Mouse (Mus musculus): ENCODE data around the gene Nup107. TPM values are rescaled to one million over a fixed set of nuclear protein-coding genes. Genes with fewer than 3 reads are reported as not detected.
"Not testable (repeated sequence)": the region's sequence is repeated elsewhere in the genome, so short reads cannot be mapped to it uniquely, and the experiment has no call there.

Nup107 gene
- total and polyA plus RNA-seq, 3 experiments = 1.9 to 14.7 (median 14.0) TPM

DNA sequence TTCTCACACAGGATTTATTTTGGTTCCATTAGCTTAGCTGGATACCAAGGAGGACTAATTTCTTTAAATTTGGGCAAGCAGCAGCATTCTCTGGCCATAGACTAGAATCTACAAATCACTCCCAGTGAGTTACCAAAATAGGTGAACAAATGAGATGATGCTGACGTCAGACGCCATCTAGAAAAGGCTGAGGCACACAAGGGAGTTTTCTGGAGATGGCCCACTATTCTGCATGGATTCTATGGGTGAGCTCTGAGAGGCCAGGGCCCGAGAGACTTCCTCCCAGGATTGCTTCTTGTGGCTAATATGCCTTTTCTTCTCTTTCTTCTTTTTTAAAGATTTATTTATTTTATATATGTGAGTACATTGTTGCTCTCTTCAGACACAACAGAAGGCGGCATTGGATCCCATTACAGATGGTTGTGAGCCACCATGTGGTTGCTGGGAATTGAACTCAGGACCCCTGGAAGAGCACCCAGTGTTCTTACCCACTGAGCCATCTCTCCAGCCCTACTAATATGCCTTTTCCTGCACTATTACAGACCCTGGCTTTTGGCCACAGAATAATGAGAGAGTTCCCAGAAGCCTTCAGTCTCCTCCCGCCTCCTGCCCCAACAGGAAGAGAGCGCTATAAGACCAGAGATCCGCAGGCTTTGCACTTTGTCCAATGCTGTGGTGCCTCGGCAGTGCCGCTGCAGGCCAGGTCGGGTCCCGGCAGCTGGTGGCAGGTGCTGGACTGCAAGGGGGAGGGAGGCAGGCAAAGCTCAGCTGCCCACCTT lies 27.2 kb downstream of the Nup107 start:
- DNase-seq = no peak

DNA sequence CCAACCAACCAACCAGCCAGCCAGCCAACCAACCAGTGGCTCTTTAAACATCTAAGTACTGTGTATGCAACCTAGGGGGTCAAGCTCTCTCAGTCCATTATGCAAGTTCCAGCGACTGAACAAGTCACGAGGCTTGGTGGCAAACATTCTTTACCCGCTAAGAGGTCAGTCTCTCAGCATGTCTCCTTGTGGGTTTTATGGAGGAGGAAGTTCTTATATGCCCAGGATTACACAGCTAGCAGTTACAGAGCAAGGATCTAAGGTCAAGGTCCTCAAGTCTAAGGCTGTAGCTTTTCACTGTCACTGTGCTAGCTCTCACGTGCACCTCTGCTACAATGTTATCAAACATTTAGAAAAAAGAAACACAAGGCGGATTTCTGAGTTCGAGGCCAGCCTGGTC lies 27.9 kb downstream of the Nup107 start:
- no peak for DNase-seq

DNA sequence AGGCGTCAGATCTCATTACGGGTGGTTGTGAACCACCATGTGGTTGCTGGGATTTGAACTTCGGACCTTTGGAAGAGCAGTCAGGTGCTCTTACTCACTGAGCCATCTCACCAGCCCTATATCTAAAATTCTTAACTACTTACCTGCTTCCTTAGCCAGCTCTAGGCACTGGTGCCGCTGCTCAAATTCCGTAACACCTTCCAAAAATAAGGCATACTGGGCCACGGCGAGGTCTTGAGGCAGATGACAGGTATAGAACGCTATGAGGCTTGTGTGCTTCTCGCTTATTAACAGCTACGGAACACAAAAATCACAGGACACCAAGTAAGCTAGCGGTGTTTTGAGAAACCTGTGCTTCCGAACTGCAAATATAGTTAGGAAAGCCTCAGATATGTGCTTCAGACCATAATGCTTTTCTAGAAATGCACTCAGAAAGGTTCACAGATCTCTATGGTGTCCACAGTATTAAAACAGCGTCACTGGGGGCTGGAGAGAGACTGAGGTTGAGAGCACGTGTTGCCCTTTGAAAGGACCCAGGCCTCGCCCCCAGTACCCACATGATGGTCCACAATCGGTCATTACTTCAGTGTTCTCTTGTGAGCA lies 28.8 kb downstream of the Nup107 start:
- DNase-seq = no peak

DNA sequence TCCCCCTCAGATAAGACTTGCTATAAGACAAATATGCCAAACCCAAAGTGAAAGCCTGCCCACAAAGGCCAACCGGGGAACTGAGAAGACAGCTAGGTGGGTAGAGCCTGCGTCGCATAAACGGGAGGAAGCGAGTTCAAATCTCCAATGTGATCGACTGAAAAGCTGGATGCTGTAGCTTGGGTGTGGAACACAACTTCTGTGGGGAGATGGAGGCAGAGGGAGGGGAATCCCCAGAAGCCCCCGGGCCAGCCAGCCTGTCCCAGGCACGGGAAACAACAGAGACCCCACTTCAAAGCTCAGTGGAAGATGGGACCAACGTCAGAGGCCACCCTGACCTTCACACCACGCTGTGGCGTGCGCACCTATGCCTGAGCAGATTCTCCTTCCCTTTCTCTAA lies 29.5 kb downstream of the Nup107 start:
- no peak for DNase-seq

DNA sequence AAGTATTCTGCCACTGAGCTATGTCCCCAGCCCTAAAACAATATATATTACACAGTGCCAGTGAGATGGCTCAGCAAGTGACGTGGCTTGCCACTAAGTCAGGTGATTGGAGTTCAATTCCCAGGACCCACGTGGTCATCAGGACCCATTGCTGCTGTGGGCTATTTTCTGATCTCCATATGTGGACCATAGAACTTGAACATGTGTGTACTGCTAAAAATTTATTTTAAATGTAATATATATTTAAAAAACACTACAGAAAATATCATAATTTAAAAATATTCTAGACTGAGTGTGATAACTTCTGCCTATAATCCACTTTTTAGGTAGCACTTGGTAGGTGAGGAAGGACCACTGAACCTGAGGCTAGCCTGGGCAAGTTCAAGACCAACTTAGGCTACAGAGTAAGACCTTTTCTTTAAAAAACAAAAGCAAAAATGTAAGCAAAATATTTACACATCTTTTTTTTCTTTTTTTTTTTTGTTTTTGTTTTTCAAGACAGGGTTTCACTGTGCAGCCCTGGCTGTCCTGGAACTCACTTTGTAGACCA lies 30.1 kb downstream of the Nup107 start:
- DNase-seq = no peak

DNA sequence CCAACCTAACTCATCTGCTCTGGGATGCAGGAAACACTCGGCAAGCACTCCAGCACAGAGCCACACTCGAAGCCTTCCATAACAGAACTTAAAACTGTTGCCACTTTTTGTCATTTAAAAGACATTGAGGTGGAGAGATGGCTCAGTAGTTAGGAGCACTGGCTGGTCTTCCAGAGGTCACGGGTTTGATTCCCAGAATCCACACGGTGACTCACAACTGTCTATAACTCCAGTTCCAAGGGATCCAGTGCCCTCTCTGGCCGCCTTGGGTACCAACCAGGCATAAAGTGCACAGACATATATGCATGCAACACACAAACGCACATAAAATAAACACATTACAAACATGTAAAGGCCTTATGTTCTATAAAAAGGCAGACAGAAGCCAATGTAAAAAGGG lies 31.0 kb downstream of the Nup107 start:
- no peak for DNase-seq

DNA sequence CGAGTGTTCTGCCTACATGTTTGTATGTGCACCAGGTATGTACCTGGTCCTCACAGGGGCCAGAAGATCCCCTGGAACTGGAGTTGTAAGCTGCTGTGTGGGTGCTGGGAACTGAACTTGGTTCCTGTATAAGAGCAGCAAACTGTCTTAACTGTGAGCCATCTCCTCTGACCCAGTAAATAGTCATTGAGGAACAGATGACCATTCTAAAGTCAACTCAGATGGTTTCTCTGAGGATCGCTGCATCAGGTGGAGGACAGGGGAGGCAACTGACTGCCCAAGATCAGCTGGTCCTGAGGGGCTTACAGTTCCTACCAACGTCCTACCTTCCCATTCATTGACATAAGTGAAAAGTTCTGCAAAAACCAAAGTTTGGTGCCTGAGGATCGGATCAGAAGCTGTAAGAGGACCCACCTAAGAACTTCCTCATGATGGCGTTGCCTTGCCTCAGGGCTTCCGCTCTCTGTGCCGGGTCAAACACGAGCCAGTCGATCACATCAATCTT lies 31.6 kb downstream of the Nup107 start:
- DNase-seq = no peak

DNA sequence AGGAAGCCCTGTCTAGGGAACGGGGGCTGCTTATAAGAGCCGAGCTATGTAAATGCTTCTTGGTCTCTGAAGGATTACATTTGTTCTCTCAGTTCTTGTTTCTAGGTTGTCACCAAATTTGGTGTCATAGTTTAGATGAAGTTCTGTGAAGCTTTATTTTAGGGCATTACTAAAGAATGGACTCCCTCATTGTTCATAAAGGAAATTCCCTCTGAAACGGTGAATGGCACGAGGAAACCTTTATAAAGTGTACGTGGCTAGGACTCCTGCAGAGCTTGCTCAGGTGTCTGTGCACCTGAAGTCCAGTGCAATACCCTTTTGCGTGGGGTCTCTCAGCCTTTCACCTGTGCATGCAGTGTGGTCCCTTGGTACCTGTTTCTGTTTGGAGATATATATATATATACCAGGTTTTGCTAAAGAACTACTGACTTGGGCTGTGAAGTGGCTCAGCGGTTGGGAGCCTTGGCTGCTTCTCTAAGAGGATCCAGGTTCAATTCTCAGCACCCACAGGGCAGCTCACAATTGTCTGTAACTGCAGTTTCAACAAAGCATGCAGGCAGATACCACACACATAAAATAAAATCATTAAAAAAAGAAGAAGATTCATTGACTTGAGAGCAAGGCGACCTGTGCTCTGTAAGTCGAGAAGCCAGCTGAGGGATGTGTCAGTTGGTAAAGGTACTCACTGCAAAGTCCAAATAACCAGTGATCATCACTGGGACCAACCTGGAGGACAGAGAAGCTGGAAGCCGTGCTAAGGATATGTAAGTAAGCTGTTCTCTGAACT lies 32.5 kb downstream of the Nup107 start:
- no peak for DNase-seq

DNA sequence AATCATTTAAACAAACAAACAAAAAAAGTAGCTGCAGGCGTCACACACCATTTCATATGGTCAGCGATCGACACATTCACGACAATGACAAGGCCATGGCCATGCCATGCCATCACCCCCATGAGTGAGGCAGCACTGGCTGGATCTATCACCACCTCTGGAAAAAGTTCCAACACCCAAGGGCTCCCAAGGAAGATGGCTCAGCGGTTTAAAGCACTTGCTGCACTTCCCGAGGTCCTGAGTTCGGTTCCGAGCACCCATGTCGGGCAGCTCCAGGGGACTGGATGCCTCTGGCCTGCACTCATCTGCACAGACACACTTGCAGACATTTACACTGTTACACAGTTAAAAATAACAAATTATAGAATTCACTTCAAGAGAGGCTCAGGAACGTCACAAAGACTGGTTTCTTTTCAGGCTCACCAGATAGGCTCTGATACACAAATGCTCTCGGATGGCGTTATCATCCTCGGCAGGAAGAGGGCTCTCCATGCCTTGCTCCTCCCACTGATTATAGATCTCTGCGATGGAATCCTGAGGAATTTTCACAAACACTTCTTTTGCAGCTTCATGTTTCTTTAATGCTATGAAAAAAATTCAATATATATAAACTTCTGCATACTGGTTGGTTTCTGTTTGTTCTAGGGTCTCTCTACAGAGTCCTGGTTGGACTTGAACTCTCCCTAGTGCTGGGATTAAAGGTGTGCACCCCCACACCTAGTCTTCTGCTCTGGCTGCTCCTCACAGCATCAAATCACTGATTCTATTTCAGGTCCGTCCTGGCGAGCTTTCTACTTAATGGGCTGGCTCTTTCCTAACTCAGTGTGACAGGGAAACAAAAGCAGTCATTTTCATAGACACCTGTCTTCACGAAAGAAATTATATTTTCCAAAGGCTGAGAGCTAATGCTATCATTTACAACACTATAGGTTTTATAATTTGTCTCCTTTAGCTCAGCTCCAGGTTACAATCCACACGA lies 33.5 kb downstream of the Nup107 start:
- no peak for DNase-seq

DNA sequence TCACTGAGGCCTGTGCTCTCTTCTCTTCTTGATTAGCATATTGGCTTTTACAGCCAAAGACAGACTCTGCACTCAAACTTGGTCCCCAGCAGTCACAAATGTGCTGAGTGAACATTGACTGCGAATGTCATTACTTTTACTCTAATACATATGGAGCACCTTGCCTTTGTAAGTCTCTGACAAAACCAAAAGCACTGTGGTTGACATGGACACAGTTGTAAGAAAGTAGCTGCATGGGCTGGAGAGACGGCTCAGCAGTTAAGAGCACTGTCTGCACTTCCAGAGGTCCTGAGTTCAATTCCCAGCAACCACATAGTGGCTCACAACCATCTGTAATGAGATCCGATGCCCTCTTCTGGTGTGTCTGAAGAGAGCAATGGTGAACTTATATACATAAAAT lies 34.2 kb downstream of the Nup107 start:
- DNase-seq = not testable (repeated sequence)

DNA sequence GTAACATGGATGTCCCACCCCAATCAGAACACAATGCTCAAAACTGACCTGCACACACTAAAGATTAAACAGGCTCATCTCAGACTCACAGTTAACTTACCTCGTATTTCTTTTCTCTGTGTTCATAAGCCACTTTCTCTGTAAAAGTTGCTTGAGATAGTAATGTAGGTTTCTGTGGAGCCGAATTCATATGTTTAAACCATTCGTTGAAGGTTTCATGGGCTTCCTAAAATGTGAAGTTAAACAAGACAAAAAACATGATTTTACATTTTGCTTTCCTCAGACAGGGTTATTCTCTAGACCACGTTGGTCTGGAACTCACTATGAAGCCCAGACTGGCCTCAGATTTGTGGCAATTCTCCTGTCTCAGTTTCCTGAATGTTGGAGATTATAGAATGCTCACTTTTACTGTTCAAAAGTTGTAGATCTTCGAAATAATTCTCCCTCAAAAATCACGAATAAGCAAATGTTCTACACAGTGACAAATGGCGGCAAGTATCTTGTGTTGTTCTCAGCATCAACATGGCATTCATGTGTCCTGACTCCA lies 34.6 kb downstream of the Nup107 start:
- no peak for DNase-seq

DNA sequence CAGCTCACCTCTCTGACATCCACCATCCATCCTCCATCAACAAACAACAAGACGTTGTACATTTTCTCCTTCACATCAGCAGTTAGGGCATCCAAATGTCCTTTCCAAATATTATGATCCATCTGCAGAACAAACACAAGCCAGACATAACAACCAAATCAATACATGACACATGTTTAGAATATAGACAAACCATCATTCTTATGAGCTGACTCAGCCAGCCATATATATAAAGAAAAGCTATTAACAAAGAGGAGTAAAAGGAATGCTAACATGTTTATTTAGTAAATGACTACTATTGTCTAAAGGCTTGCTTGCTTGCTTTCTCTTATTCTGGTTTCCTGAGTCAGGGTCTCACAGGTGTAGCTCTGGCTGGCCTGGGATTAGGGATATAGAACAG lies 35.2 kb downstream of the Nup107 start:
- no peak for DNase-seq

DNA sequence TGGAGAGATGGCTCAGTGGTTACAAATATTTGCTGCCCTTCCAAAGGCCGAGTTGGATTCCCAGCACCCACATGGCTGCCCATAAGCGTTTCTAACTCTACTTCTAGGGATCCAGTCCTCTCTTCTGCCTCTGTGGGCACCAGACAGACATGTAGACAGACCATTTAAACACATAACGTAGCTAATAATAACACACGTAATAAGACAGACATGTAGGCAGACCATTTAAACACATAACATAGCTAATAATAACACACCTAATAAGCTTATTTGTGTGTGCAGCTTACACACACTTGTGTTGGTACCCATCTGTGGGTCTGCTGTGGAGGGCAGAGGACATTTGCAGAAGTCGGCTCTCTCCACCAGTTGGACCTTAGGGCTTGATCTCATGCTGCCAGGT lies 35.7 kb downstream of the Nup107 start:
- DNase-seq = no peak

DNA sequence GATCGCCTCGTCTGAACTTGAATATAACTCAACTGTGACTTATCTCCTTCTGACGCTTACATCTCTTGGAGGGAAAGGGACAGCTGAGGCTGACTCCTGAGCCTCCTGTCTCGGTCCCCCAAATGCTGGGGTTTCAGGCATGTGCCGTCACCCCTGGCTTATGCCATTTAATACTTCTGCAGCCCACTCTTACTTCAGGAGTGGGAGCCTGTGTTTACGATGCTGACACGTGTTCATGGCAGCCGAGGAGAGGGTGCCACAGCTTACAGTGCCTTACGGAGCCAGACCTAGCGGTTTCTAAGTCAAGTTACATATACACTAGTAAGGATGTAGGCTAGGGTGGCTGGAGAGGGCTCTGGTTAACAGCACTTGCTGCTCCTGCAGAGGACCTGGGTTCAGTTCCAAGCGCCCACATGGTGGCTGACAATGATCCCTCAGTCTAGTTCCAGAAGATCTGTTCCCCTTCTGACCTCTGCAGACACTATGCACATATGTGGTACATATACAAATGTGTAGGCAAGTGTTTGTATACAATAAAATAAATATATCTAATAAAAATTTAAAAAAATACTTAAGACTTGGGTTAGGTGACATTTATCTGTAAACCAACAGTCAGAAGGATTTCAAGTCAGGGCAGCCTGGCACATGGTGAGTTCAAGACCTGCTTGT lies 36.6 kb downstream of the Nup107 start:
- no peak for DNase-seq

DNA sequence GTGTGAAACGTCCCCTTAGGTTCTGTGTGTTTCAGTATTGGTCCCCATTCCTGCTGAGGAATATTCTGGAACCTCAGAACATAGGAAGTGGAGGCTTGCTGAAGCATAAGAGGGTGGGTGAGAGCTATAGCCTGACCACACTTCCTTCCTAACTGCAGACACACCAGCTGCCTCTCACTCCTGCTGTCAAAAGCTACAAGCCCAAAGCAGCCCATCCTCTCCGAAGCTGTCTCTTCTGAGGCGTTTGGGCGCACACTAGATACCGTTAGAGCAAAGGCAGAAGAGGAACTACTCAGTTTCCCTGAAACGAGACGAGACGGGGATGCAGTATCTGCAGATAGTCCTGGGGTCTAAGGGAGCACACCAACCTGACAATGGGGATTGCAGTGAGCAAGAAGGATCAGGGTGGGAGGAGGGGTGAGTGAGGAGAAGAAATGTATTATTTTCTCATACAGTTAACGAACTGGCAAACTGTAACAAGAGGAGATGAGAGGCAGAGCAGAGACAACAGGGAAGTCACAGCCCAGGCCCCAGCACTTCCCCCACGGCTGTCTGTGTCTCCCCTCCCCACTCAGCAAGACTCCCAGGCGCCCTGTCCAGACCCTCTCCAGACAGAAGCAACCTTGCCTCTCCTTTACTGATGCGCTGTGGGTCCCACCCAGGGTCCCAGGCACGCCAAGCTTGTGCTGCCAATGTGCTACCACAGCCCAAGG lies 37.3 kb downstream of the Nup107 start:
- no peak for DNase-seq

DNA sequence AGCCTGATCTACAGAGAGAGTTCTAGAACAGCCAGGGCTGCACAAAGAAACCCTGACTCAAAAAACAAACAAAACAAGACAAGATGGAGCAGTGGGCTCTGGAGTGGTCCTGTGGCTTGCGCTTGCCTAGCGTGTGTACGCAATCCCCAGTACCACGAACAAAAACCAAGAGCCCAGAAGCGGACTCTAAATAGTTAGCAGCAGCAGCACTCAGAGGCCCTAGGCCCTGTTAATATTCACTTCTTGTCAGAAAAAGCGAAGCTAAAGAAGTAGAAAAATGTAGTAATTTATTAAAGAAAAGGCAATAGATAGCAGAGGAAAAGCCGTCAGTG lies 37.9 kb downstream of the Nup107 start:
- no peak for DNase-seq

DNA sequence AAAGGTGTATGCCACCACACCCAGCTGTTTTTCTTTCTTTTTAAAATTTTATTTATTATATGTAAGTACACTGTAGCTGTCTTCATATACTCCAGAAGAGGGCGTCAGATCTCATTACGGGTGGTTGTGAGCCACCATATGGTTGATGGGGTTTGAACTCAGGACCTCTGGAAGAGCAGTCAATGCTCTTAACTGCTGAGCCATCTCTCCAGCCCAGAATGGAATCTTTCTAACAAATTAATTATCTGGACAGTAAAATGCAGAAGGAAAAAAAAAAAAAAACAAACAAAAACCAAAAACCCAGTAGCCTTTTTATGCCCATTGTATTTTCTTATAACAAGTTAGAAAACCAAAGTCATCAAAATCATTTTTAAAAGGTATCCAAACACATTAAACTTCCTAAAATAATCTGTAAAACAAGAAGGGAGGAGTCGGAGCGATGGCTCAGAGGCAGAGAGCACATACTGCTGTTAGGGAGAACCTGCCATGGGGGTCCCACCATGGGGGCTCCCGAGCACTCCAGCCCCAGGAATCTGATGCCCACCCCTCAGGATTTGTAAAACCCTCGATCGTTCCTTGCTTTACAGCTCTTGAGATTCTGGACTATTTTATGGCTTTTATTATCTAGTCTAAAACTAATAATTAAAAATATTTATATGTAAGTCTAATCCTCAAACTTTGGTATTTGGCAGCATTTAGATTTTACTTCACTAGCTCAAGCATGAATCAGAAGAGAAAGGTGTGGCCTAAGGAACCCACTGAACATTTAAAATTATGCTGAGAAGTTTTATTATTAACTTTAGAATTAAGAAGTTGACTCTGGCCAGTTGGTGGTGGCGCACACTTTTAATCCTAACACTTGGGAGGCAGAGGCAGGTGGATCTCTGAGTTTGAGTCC lies 38.5 kb downstream of the Nup107 start:
- DNase-seq = no peak

DNA sequence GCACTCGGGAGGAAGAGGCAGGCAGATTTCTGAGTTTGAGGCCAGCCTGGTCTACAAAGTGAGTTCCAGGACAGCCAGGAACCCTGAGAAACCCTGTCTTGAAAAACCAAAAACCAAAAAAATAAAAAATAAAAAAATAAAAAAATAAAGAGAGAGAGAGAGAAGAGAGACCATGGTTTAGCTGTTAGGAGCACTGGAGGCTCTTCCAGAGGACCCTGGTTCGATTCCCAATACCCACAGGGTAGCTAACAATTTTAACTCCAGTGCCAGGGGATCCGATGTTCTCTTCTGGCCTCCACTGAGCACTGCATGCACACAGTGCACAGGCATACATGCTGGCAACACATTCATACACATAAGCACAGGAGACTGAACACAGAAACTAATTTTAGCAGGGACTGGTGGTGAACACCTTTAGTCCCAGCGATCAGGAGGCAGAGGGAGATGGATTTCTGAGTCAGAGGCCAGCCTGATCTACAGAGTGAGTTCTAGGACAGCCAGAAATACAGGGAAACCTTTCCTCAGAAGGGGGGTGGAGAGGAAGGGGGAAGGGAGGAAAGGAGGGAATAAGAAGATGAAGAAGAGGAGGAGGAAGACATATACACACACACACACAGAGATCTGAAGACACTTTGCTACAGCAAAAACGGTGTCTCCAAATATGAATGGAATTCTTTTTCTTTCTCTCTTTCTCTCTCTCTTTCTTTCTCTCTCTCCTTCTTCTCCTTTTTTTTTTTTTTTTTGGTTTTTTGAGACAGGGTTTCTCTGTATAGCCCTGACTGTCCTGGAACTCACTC lies 39.5 kb downstream of the Nup107 start:
- no peak for DNase-seq

Data from adrenal gland, adult 2 months (tissue).